Mouse (Mus musculus) B cell, adult 62 days (primary cell): Measurements from ENCODE around the gene Papolg. TPM values are rescaled to one million over a fixed set of nuclear protein-coding genes. Genes with fewer than 3 reads are reported as not detected.

Experiments
- total RNA-seq: library from RNA; stranded (reverse); gene quantifications from 4 replicates; pipeline ENCODE4 v1.2.4, GENCODE M21; 2023

Papolg gene
- total RNA-seq, result 36.8 to 39.9 TPM (median 38.5 TPM) in 4 replicates

GRCm38 (mm10) chr11:23895060-23895426, at the start of gene Papolg:
Gene Papolg, minus strand, starts transcription at chr11:23895253.

Other genes starting within 250 kb of the Papolg start
- gene Pus10, start 229.6 kb downstream of the Papolg start, total RNA-seq, result 21.4 to 29.7 TPM (median 27.6 TPM) in 4 replicates
- gene Pex13, start 229.3 kb downstream of the Papolg start, total RNA-seq, result 16.2 to 25.6 TPM (median 21.3 TPM) in 4 replicates
- 301 to 304 TPM (median 301 TPM) in 4 replicates for gene Rel, start 124.3 kb downstream of the Papolg start, total RNA-seq
- gene A830031A19Rik, start 179.8 kb upstream of the Papolg start, total RNA-seq, result not detected in 4 replicates
- gene Bcl11a, start 182.8 kb upstream of the Papolg start, total RNA-seq, result 256 to 265 TPM (median 260 TPM) in 4 replicates